Comparison of ENCODE assay signal across 8 mouse cellular contexts in genomic region chr11:75537491-75538183, GRCm38 (mm10). TPM values are rescaled to one million over a fixed set of nuclear protein-coding genes. Genes with fewer than 3 reads are reported as not detected.
DNase-seq lines count a peak whose midpoint lies in the region; ATAC-seq and TF ChIP-seq lines count a peak whose summit lies in the region.

No protein-coding gene starts in this region.

- peak; percentile 16; the same call in 1 of the 2 replicates for ATAC-seq in liver, embryonic 14.5 days (ENCODE audit: insufficient read depth)

- H3K4me2 ChIP-seq in liver, embryonic 14.5 days (ENCODE audit: low read depth) = no peak overlapping the region

- no peaks in the 10 kb centered on the region for H3K36me3 ChIP-seq in kidney, adult 2 months (ENCODE audit: control insufficient read depth, insufficient read depth, low read length)
- peaks cover 2% of the 10 kb centered on the region; the same call in 1 of the 2 replicates for H3K36me3 ChIP-seq in hindbrain, embryonic 10.5 days
- H3K36me3 ChIP-seq in liver, embryonic 14.5 days (replicated peaks; ENCODE audit: control insufficient read depth, insufficient read depth, low read depth) = no peaks in the 10 kb centered on the region

- H3K4me3 ChIP-seq in kidney, adult 2 months (ENCODE audit: insufficient read depth, low read depth, low read length) = no peak overlapping the region
- H3K4me3 ChIP-seq in hindbrain, embryonic 10.5 days = peak overlapping the region; percentile 10; the same call in 1 of the 2 replicates
- H3K4me3 ChIP-seq in liver, embryonic 14.5 days (ENCODE audit: insufficient read depth in 1 of 2, low read depth in 2 of 2, low read length in 2 of 2) = no peak overlapping the region

- H3K27me3 ChIP-seq in kidney, adult 2 months (replicated peaks; ENCODE audit: control insufficient read depth, insufficient read depth, low read length) = no peaks in the 10 kb centered on the region
- H3K27me3 ChIP-seq in hindbrain, embryonic 10.5 days (ENCODE audit: insufficient read depth, poor library complexity, severe bottlenecking) = 0 out of 2 replicates have a peak, but pooled peaks cover 8% of the 10 kb centered on the region
- peaks cover 2% of the 10 kb centered on the region; the same call in 1 of the 2 replicates for H3K27me3 ChIP-seq in liver, embryonic 14.5 days (ENCODE audit: control insufficient read depth, insufficient read depth, low read length)

- peaks cover 26% of the 10 kb centered on the region for H3K4me1 ChIP-seq in kidney, adult 2 months (ENCODE audit: control insufficient read depth, insufficient read depth, low read length)
- H3K4me1 ChIP-seq in hindbrain, embryonic 10.5 days (replicated peaks) = peaks cover 52% of the 10 kb centered on the region
- peaks cover 5 to 27% of the 10 kb centered on the region in 2 experiments for H3K4me1 ChIP-seq in liver, embryonic 14.5 days (replicated peaks; ENCODE audit: control insufficient read depth in 2 of 2, insufficient read depth in 2 of 2, low read length in 1 of 2)

- no peaks in the 10 kb centered on the region for H3K9me3 ChIP-seq in hindbrain, embryonic 10.5 days
- H3K9me3 ChIP-seq in liver, embryonic 14.5 days (ENCODE audit: control insufficient read depth, low read length) = no peaks in the 10 kb centered on the region

- no peak for DNase-seq in kidney, adult 2 months
- no peak for DNase-seq in kidney, adult 18-20 months
- peak; percentile 14 for DNase-seq in brain, embryonic 14.5 days (ENCODE audit: low read depth)
- peak; percentile 44 for DNase-seq in hindbrain, embryonic 10.5 days (ENCODE audit: low spot score)
- no peak for DNase-seq in liver, embryonic 14.5 days (ENCODE audit: low read depth in 3 of 3, low spot score in 3 of 3)
- DNase-seq in thymus, postnatal 10 days (ENCODE audit: low spot score in 2 of 2) = peak; percentile 67 to 70
- DNase-seq in spleen, postnatal 14 days (ENCODE audit: low spot score in 2 of 2) = no peak
- DNase-seq in urinary bladder, postnatal 10 days (ENCODE audit: low spot score) = no peak

- peak overlapping the region; percentile 44 for H3K27ac ChIP-seq in kidney, adult 2 months (ENCODE audit: insufficient read depth, low read depth, low read length)
- peak overlapping the region; percentile 81 for H3K27ac ChIP-seq in hindbrain, embryonic 10.5 days
- H3K27ac ChIP-seq in liver, embryonic 14.5 days = no peak overlapping the region

- WGBS in kidney, adult 2 months = 51% methylated on average over 11 of the region's 11 CpGs
- 40% methylated on average over 11 of the region's 11 CpGs for WGBS in hindbrain, embryonic 10.5 days
- WGBS in liver, embryonic 14.5 days (ENCODE audit: insufficient replicate concordance) = 54% methylated on average over 11 of the region's 11 CpGs

- no peak for TF ChIP-seq EP300 in liver, embryonic 14.5 days (IDR thresholded peaks at IDR 0.05; ENCODE audit: low read depth)

- TF ChIP-seq POLR2A in kidney, adult 2 months (IDR thresholded peaks at IDR 0.05; ENCODE audit: low read depth, low read length) = no peak
- no peak for TF ChIP-seq POLR2A in brain, embryonic 14.5 days (IDR thresholded peaks at IDR 0.05; ENCODE audit: borderline replicate concordance, extremely low read depth, insufficient read depth, insufficient read length, poor library complexity, severe bottlenecking)

- no peak overlapping the region for H3K9ac ChIP-seq in liver, embryonic 14.5 days (replicated peaks)

- TF ChIP-seq CTCF in kidney, adult 2 months (conservative IDR thresholded peaks at IDR 0.05; ENCODE audit: insufficient read depth, insufficient read length, low read depth, low read length) = no peak
- no peak for TF ChIP-seq CTCF in brain, embryonic 14.5 days (IDR thresholded peaks at IDR 0.05; ENCODE audit: borderline replicate concordance, extremely low read depth, insufficient read depth, insufficient read length)
- TF ChIP-seq CTCF in liver, embryonic 14.5 days (IDR thresholded peaks at IDR 0.05; ENCODE audit: low read depth) = peak; percentile 6; the same call in 1 of the 2 replicates

RNA-seq across cellular contexts. Expression of gene Slc43a2, which starts 6.1 kb away (rescaled TPM):
- 148 and 174 TPM in 2 replicates for polyA plus RNA-seq in kidney, adult 2 months (2012; rRNA removed)
- 28.4 and 32.4 TPM in 2 replicates for polyA plus RNA-seq in brain, embryonic 14.5 days (2012; rRNA removed)
- polyA plus RNA-seq in hindbrain, embryonic 10.5 days (2016; fragmentation: Nextera tagmentation; extraction: Ambion mirVana) = 5.2 and 7.1 TPM in 2 replicates
- 2.7 and 3.0 TPM in 2 replicates for polyA plus RNA-seq in liver, embryonic 14.5 days (2012; rRNA removed)
- 2.4 and 2.8 TPM in 2 replicates for polyA plus RNA-seq in liver, embryonic 14.5 days (2014; fragmentation: Nextera tagmentation; extraction: Ambion mirVana)

RNA-seq across cellular contexts. Expression of gene Scarf1, which starts 24.3 kb away (rescaled TPM):
- polyA plus RNA-seq in kidney, adult 2 months (2012; rRNA removed) = 13.3 and 17.3 TPM in 2 replicates
- 5.3 and 5.9 TPM in 2 replicates for polyA plus RNA-seq in brain, embryonic 14.5 days (2012; rRNA removed)
- 4.9 and 6.4 TPM in 2 replicates for polyA plus RNA-seq in hindbrain, embryonic 10.5 days (2016; fragmentation: Nextera tagmentation; extraction: Ambion mirVana)
- polyA plus RNA-seq in liver, embryonic 14.5 days (2012; rRNA removed) = 2.4 and 2.6 TPM in 2 replicates
- polyA plus RNA-seq in liver, embryonic 14.5 days (2014; fragmentation: Nextera tagmentation; extraction: Ambion mirVana) = 1.1 and 2.0 TPM in 2 replicates

RNA-seq across cellular contexts. Expression of gene Rilp, which starts 27.7 kb away (rescaled TPM):
- 19.3 and 19.8 TPM in 2 replicates for polyA plus RNA-seq in kidney, adult 2 months (2012; rRNA removed)
- 1.0 and 1.5 TPM in 2 replicates for polyA plus RNA-seq in brain, embryonic 14.5 days (2012; rRNA removed)
- polyA plus RNA-seq in hindbrain, embryonic 10.5 days (2016; fragmentation: Nextera tagmentation; extraction: Ambion mirVana) = 0.35 and 0.65 TPM in 2 replicates
- polyA plus RNA-seq in liver, embryonic 14.5 days (2012; rRNA removed) = 1.6 and 1.7 TPM in 2 replicates
- 2.0 and 2.4 TPM in 2 replicates for polyA plus RNA-seq in liver, embryonic 14.5 days (2014; fragmentation: Nextera tagmentation; extraction: Ambion mirVana)

RNA-seq across cellular contexts. Expression of gene Pitpna, which starts 50.3 kb away (rescaled TPM):
- polyA plus RNA-seq in kidney, adult 2 months (2012; rRNA removed) = 43.8 and 60.3 TPM in 2 replicates
- polyA plus RNA-seq in brain, embryonic 14.5 days (2012; rRNA removed) = 109 and 130 TPM in 2 replicates
- 68.8 and 80.6 TPM in 2 replicates for polyA plus RNA-seq in hindbrain, embryonic 10.5 days (2016; fragmentation: Nextera tagmentation; extraction: Ambion mirVana)
- 18.1 and 25.5 TPM in 2 replicates for polyA plus RNA-seq in liver, embryonic 14.5 days (2012; rRNA removed)
- polyA plus RNA-seq in liver, embryonic 14.5 days (2014; fragmentation: Nextera tagmentation; extraction: Ambion mirVana) = 32.3 and 35.4 TPM in 2 replicates

RNA-seq across cellular contexts. Expression of gene Prpf8, which starts 51.0 kb away (rescaled TPM):
- polyA plus RNA-seq in kidney, adult 2 months (2012; rRNA removed) = 88.0 and 92.7 TPM in 2 replicates
- polyA plus RNA-seq in brain, embryonic 14.5 days (2012; rRNA removed) = 144 and 156 TPM in 2 replicates
- 74.8 and 78.1 TPM in 2 replicates for polyA plus RNA-seq in hindbrain, embryonic 10.5 days (2016; fragmentation: Nextera tagmentation; extraction: Ambion mirVana)
- polyA plus RNA-seq in liver, embryonic 14.5 days (2012; rRNA removed) = 34.2 and 38.1 TPM in 2 replicates
- polyA plus RNA-seq in liver, embryonic 14.5 days (2014; fragmentation: Nextera tagmentation; extraction: Ambion mirVana) = 34.2 and 42.2 TPM in 2 replicates

Comparison
In these comparisons a context has a peak if more than half of its experiments do, and no peak if none do; other contexts are left out.
1. DNase-seq: peak in brain, embryonic 14.5 days (single experiment), hindbrain, embryonic 10.5 days (single experiment) and thymus, postnatal 10 days (2 of 2); none in kidney, adult 2 months (single experiment), kidney, adult 18-20 months (single experiment), liver, embryonic 14.5 days (0 of 3), spleen, postnatal 14 days (0 of 2) and urinary bladder, postnatal 10 days (single experiment).